Mouse (Mus musculus) heart, embryonic 12.5 days (tissue): ENCODE data around the gene 1110008L16Rik. TPM values are rescaled to one million over a fixed set of nuclear protein-coding genes. Genes with fewer than 3 reads are reported as not detected.

Source experiments
- ATAC-seq: fragments of 200-750 bp; cut with Nextera tagmentation; 2 replicates; pipeline ENCODE4 v1.8.0; 2017; ENCODE audit warnings: moderate TSS enrichment, moderate library complexity; ENCODE audit not compliant: insufficient number of reproducible peaks, low FRiP score
- H3K27ac ChIP-seq: fragments of 300-500 bp; sonication (generic); 2 replicates; pipeline ENCODE4 v1.5.1; 2016; ENCODE audit warnings: mild to moderate bottlenecking, moderate library complexity; ENCODE audit not compliant: poor library complexity, severe bottlenecking
- H3K27me3 ChIP-seq: fragments of 300-500 bp; sonication (generic); replicated peaks from 2 replicates; pipeline ENCODE4 v1.6.1; 2016; ENCODE audit warnings: mild to moderate bottlenecking, moderate library complexity
- H3K36me3 ChIP-seq: fragments of 300-500 bp; sonication (generic); 2 replicates; pipeline ENCODE4 v1.6.1; 2016; ENCODE audit warnings: mild to moderate bottlenecking, moderate library complexity
- H3K4me1 ChIP-seq: fragments of 300-500 bp; sonication (generic); replicated peaks from 2 replicates; pipeline ENCODE4 v1.6.1; 2016; ENCODE audit warnings: mild to moderate bottlenecking
- H3K4me2 ChIP-seq: fragments of 300-500 bp; sonication (generic); 2 replicates; pipeline ENCODE4 v1.6.1; 2016; ENCODE audit warnings: mild to moderate bottlenecking, moderate library complexity
- H3K4me3 ChIP-seq: fragments of 300-500 bp; sonication (generic); 2 replicates; pipeline ENCODE4 v1.5.1; 2016; ENCODE audit warnings: mild to moderate bottlenecking
- H3K9ac ChIP-seq: fragments of 300-500 bp; sonication (generic); 2 replicates; pipeline ENCODE4 v1.6.1; 2016; ENCODE audit warnings: mild to moderate bottlenecking, moderate library complexity
- H3K9me3 ChIP-seq: fragments of 300-500 bp; sonication (generic); replicated peaks from 2 replicates; pipeline ENCODE4 v1.6.1; 2016; ENCODE audit warnings: mild to moderate bottlenecking, moderate library complexity
- WGBS: fragments of 180-500 bp; shearing (Covaris S2); methylation state at CpG from one replicate; pipeline ENCODE4 v1.1.7; 2016; 5-methylcytosine and 5-hydroxymethylcytosine counted together
- polyA plus RNA-seq: library from polyadenylated mRNA; unstranded; fragments of >200 nt; fragmentation: Nextera tagmentation; extraction: Ambion mirVana; gene quantifications from 2 replicates; pipeline ENCODE4 v1.2.1, GENCODE M21; 2016

1110008L16Rik gene
- polyA plus RNA-seq, 1 experiment from 2014 or later: 12.2 TPM

GRCm38 (mm10) chr12:55429956-55430355 is 130.6 kb downstream of the 1110008L16Rik start:
- no peak overlapping the region for H3K27ac ChIP-seq
- no peak overlapping the region for H3K4me3 ChIP-seq
- no peaks in the 10 kb centered on the region for H3K36me3 ChIP-seq
- H3K9ac ChIP-seq: no peak overlapping the region
- no peaks in the 10 kb centered on the region for H3K27me3 ChIP-seq
- H3K9me3 ChIP-seq: peaks cover 4% of the 10 kb centered on the region; the same call in 1 of the 2 replicates
- H3K4me1 ChIP-seq: peaks cover 9% of the 10 kb centered on the region
- H3K4me2 ChIP-seq: no peak overlapping the region
- no peak for ATAC-seq
- WGBS: 71% methylated on average over 4 of the region's 4 CpGs

Other genes starting within 250 kb of the 1110008L16Rik start
- gene 2700097O09Rik, start 219.5 kb upstream of the 1110008L16Rik start, polyA plus RNA-seq: 22.8 and 26.8 TPM in 2 replicates
- 126 and 134 TPM in 2 replicates for gene Srp54a, start 219.3 kb upstream of the 1110008L16Rik start, polyA plus RNA-seq
- 18.1 and 19.0 TPM in 2 replicates for gene Fam177a, start 175.1 kb upstream of the 1110008L16Rik start, polyA plus RNA-seq
- 48.5 and 51.2 TPM in 2 replicates for gene Srp54b, start 144.5 kb upstream of the 1110008L16Rik start, polyA plus RNA-seq
- gene 1700047I17Rik2, start 100.0 kb upstream of the 1110008L16Rik start, polyA plus RNA-seq: 0.54 TPM in 1 of 2 replicates, not detected in the other
- gene Srp54c, start 69.4 kb upstream of the 1110008L16Rik start, polyA plus RNA-seq: 58.5 and 65.2 TPM in 2 replicates
- 11.6 and 12.7 TPM in 2 replicates for gene Ppp2r3c, start 3.4 kb downstream of the 1110008L16Rik start, polyA plus RNA-seq
- 298 and 308 TPM in 2 replicates for gene Psma6, start 84.6 kb downstream of the 1110008L16Rik start, polyA plus RNA-seq
- gene Nfkbia, start 193.1 kb downstream of the 1110008L16Rik start, polyA plus RNA-seq: 38.8 and 45.0 TPM in 2 replicates